Mouse (Mus musculus): Measurements from ENCODE around the gene Zbtb8a.
"Not testable (repeated sequence)": the region's sequence is repeated elsewhere in the genome, so short reads cannot be mapped to it uniquely, and the experiment has no call there.

Gene Zbtb8a

GRCm38 (mm10) chr4:129377601-129378390, at the start of gene Zbtb8a:
Zbtb8a (minus strand) TSS chr4:129378116.
- DNase-seq (ENCODE audit: low spot score) = peak; percentile 35

DNA sequence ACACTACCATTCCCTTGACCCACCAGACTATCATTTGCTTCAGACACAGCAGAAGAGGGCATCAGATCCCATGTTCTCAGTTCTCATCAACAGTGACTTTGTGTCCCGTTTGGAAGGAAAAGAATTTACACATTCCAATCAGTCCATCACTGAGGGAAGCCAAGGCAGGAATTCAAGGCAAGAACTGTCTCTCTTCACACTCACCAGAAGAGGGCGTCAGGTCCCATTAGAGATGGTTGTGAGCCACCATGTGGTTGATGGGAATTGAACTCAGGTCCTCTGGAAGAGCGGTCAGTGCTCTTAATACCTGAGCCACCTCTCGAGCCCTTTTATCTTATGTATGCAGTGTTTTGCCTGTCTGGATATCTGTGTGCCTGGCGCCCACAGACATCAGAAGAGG, 40.4 kb upstream of the Zbtb8a start:
- no peak for DNase-seq (ENCODE audit: low spot score)

DNA sequence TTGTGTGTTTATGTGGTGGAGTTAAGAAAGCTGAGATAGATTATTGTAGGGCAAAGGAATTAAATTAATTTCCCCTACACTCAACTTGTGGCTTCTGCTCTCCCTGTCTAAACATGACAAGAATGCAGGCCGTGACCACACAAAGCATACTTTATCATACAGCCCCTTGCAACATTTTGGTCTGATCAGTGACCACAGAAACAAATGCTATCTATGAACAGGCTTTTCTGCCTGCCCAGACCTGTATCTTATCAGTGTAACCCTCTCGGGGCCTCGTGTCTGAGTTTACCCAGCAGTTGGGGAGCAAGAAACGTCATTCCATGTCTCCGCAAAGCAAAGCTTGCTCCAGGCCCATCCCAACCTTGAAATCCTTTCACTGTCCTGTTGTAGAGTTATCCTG, 38.6 kb upstream of the Zbtb8a start:
- no peak for DNase-seq (ENCODE audit: low spot score)

DNA sequence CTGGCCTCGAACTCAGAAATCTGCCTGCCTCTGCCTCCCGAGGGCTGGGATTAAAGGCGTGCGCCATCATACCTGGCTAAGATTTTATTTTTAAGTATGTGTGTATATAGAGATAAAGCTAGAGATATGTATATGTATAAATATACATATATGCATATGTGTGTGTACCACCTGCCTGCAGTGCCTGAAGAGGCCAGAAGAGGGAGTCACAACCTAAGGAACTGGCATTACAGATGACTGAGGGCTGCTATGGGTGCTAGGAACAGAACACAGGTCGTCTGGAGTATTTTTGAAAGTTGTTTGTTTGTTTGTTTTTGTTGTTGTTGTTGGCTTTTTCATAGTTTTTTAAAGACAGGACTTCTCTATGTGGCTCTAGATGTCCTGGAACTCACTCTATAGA, 38.0 kb upstream of the Zbtb8a start:
- DNase-seq (ENCODE audit: low spot score) = no peak

DNA sequence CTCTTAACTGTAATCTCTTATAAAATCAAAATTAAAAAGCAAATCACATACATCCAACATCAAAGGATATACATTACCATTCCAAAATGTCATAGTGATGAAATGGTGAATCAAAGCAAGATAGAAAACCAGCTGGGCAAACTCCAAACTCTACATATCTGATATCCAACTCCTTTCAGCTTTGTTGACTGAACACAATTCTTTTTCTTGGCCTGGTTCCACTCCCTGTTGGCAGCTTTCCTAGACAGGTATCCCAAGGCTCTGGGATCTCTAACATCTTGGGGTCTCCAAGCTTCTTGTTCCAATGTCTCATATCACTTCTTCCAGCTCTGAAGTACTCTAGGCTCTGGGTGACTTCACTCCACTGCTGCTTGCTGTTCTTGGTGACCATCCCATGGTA, 33.1 kb upstream of the Zbtb8a start:
- no peak for DNase-seq (ENCODE audit: low spot score)

GRCm38 (mm10) chr4:129410532-129410931, 32.6 kb upstream of the Zbtb8a start:
- DNase-seq (ENCODE audit: low spot score) = not testable (repeated sequence)

DNA sequence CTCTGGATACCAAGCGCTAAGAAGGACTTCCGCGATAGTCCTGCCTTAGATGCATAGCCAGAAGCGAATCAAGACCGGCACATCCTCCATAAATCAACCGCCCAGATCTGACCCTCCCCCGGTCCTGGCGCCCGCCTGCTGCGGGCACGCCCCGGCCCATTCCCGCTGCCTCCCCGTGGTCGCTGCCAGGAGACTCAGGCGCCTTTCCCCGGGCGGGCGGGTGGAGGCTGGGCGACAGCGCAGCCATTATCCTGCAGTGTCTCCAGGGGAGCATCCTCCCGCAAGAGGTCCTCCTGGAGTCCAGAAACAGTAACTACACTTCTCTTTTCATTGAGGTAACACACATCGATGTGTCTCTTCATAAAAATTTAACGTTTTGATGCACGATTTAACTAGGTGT, 28.5 kb upstream of the Zbtb8a start:
- DNase-seq (ENCODE audit: low spot score) = no peak

- DNase-seq (ENCODE audit: low spot score) = no peak
These were observed 21.9 kb upstream of the Zbtb8a start for GRCm38 (mm10) chr4:129399813-129400212.

DNA sequence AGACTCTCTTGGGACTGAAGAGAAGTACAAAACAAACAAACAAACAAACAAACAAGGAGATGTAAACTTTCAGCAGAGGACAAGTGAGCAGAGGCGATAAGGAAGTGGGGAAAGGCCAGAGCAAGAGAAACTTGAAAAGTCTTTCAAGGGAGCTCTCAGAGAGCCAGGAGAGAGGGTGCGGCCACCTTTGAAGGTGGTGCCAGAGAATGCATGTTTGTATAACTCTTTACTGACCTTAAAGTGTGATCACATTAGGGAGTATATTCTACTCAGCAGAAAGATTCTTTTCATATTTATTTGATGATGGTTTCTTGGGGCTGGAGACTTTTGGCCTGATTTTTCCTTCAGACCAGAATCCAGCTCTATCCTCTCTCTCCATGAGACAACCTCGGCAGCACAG, 19.0 kb upstream of the Zbtb8a start:
- DNase-seq (ENCODE audit: low spot score) = no peak

DNA sequence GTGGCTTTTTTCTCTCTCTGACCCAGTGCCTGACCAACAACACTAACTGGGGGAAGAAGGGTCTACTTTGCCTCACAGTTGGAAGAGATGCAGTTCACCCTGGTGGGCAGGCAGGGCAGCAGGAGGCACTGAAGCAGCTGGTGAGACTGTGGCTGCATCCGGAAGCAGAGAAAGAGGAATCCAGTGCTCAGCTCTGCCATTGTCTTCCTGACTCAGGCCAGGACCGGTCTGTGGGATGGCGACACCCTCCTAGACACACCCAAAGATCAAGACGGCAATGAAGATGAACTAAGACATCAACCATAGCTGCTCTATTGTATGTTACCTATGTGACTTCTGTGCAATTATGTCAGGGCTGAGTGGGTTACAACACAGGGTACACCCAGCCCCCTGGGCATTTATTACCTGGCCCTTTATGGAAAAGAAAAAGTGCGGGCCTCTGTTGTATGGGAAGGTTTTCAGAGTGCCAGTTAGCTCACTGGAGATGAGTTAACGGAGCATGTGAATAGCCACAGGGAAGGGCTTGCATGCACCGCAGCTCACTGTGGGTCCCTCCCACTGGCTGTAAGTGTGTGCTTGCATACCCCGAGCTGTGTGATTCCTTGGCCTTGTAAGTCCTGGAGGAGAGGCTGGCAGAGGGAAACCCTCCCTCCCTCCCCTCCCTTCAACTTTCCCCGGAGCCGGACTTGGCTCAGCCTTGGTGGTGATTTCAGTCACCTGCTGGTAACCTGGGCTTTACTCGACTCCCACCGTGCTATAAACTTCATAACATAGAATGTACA, 16.4 kb upstream of the Zbtb8a start:
- DNase-seq (ENCODE audit: low spot score) = no peak

GRCm38 (mm10) chr4:129390936-129391557, 13.1 kb upstream of the Zbtb8a start:
- no peak for DNase-seq (ENCODE audit: low spot score)

GRCm38 (mm10) chr4:129390216-129390743, 12.4 kb upstream of the Zbtb8a start:
- no peak for DNase-seq (ENCODE audit: low spot score)

DNA sequence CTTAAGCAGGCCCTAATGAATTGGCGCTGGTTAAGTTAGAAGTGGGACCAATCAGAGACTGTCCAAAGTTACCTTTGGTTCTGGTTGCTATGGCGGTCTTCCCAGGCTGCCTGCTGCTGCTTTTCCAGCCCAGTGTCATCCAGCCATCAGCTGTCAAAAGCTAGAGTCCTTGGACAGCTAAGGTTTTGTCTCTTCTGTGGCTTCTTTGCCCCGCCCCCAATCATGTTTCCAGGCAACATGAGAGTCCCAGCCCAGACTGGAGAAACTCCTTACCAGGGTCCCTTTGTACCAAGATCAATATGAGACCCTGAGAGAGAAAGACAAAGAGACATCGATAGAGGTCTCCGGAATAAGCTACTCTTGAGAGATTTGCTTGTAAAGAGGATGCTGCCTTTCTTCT, 10.5 kb upstream of the Zbtb8a start:
- no peak for DNase-seq (ENCODE audit: low spot score)

- DNase-seq (ENCODE audit: low spot score) = no peak
These were observed 9.1 kb upstream of the Zbtb8a start for GRCm38 (mm10) chr4:129386989-129387388.

- DNase-seq (ENCODE audit: low spot score) = no peak
These were observed 8.5 kb upstream of the Zbtb8a start for GRCm38 (mm10) chr4:129386269-129386946.

DNA sequence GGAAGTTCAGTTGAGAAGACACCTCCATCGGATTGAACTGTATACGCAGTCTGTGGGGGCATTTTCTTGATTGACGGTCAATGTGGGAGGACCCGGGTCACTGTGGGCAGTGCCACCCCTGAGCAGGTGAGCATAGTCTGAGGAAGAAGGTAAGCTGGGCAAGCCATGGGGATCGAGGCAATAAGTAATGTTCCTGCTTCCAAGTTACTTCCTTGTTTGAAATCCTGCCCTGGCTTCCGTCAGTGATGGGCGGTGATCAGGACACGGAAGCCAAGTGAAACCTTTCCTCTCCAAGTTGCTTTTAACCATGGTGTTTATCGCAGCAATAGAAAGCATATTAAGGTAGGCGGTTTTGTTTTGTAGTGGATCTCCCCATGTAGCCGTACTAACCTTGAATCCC, 7.8 kb upstream of the Zbtb8a start:
- DNase-seq (ENCODE audit: low spot score) = no peak

GRCm38 (mm10) chr4:129384440-129384839, 6.5 kb upstream of the Zbtb8a start:
- DNase-seq (ENCODE audit: low spot score) = peak; percentile 63

- no peak for DNase-seq (ENCODE audit: low spot score)
These were observed 5.7 kb upstream of the Zbtb8a start for GRCm38 (mm10) chr4:129383586-129383985.

DNA sequence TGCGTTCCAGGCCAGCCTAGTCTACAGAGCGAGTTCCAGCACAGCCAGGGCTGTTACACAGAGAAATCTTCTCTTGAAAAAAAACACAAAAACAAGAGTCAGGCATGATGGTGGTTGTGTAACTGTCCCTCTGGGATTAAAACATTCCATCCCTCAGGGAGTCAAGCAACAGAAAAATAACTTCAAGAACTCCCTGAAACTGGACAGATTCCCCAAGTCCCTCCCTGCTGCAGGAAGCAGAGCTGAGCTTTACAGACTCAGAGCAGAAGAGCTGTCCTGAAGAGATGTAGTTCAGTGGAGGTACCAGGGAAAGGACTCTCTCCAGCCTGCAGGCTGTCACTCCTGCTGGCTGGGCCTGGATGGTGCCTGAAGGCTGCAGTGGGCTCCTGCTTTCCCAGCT, 4.6 kb upstream of the Zbtb8a start:
- DNase-seq (ENCODE audit: low spot score) = peak; percentile 76

DNA sequence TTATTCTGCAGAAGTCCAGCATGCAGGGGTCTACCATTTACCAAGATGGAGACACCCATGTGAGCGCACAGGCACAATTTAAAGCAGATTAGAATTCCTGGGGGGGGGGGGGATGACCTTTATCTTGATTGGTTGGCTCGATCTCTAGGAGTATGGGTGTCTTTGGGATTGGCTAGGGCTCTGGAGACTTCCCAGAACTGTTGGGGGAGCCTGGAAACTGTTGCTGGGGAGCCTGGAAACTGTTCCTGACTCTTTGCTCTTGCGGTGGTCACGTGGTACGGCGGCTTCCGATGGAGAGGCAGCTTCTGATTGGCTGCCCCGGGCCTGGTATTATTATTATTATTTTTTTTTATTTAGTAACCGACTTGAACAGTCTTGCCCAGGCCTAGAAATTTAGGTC, 4.1 kb upstream of the Zbtb8a start:
- no peak for DNase-seq (ENCODE audit: low spot score)

- DNase-seq (ENCODE audit: low spot score) = no peak
These were observed 3.2 kb upstream of the Zbtb8a start for GRCm38 (mm10) chr4:129381148-129381547.

DNA sequence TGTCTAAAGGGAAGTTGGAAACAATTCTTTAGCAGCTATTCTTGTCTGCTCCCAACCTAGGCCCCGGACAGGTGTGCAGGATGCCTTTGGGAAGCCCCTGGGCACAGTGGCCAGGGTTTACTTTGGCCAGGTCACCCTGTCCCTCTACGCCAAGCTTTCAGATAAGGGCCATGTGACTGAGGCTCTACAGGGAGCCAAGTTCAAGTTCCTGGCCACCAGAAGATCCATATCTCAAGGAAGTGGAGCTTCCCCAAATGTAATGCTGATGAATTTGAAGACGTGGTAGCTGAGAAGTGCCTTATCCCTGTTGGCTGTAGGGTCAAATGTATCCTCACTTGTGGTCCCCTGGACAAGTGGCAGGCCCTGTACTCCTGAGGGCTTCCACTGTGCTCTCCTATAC, 1.9 kb upstream of the Zbtb8a start:
- no peak for DNase-seq (ENCODE audit: low spot score)

Measured in adipocyte (in vitro differentiated cells).